Mouse (Mus musculus): ENCODE results near the gene Extl2.

DNA sequence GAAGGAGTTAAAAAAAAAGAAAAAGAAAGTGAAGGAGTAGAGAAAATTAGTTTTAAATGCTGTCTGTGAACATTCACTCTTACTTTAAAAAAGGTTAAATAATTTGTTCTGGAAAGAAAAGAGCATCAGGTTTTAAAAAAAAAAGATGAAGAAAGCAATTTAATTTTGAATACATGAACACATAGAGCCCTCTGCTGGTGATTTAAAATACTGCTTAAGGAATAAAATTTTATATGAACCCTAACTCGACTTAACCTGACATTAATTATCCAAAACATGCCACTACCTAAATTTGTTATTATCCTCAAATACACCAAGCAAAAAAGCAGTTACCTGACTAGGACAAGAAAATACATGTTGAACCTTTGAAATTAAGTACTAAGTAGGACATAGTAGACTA lies 28.3 kb upstream of the Extl2 start:
- TF ChIP-seq GATA1 (IDR thresholded peaks at IDR 0.05; ENCODE audit: borderline replicate concordance, low read length): no peak
- no peak for TF ChIP-seq FLI1 (IDR thresholded peaks at IDR 0.05; ENCODE audit: low read length)
